ENCODE assay signal across 29 mouse cellular contexts in the genomic region with DNA sequence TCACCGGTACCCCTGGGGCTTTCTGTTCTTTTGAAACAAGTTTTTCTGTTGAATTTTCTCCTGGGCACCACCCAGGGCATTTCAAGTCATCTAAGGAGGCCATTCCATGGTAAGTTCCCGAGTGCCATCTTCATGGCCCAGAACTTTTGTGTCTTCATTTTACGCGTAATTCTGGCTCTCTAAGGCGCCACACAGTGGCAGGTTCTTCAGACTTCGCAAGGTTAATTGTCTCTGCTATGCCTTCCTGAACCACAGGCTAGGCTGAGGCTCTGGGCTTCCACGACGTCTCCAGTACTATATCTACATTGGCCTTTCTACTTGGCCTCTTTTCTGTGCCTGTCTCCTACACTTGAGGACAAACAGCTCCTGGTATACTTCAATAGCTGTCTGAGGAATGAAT. TPM values are rescaled to one million over a fixed set of nuclear protein-coding genes. Genes with fewer than 3 reads are reported as not detected.
DNase-seq lines count a peak whose midpoint lies in the region; ATAC-seq and TF ChIP-seq lines count a peak whose summit lies in the region.
"Had no signal": no experiment of that assay in that cellular context is flagged by ENCODE, and none has a peak within 500 bp of the region (broad histone marks: within the 10 kb centered on the region; RNA-seq: fewer than 3 reads in every experiment).

No protein-coding gene starts in this region.

- TF ChIP-seq EP300 in lung, postnatal 0 days (IDR thresholded peaks at IDR 0.05) = no peak

- H3K27me3 ChIP-seq in kidney, postnatal 0 days (ENCODE audit: insufficient read depth, low read length) = no peaks in the 10 kb centered on the region
- no peaks in the 10 kb centered on the region for H3K27me3 ChIP-seq in lung, postnatal 0 days (replicated peaks; ENCODE audit: insufficient read depth, low read length)
- H3K27me3 ChIP-seq: heart, embryonic 13.5 days; hindbrain, embryonic 12.5 days; kidney, embryonic 15.5 days; limb, embryonic 15.5 days; megakaryocyte, embryonic 14.5 days; stomach, embryonic 15.5 days had no signal

- H3K9me3 ChIP-seq in kidney, postnatal 0 days (replicated peaks; ENCODE audit: low read length) = no peaks in the 10 kb centered on the region
- no peaks in the 10 kb centered on the region for H3K9me3 ChIP-seq in lung, postnatal 0 days (ENCODE audit: low read length)
- H3K9me3 ChIP-seq: forebrain, embryonic 10.5 days; heart, embryonic 13.5 days; hindbrain, embryonic 12.5 days; kidney, embryonic 15.5 days; limb, embryonic 15.5 days; liver, embryonic 15.5 days; megakaryocyte, embryonic 14.5 days; stomach, embryonic 15.5 days had no signal

- peak; percentile 16; the same call in 1 of the 2 replicates for TF ChIP-seq CTCF in kidney, postnatal 0 days (IDR thresholded peaks at IDR 0.05; ENCODE audit: low read depth)
- no peak for TF ChIP-seq CTCF in lung, postnatal 0 days (IDR thresholded peaks at IDR 0.05)

- H3K36me3 ChIP-seq in kidney, postnatal 0 days (ENCODE audit: insufficient read depth, low read length) = no peaks in the 10 kb centered on the region
- no peaks in the 10 kb centered on the region for H3K36me3 ChIP-seq in lung, postnatal 0 days (ENCODE audit: insufficient read depth, low read length)
- H3K36me3 ChIP-seq: forebrain, embryonic 10.5 days; heart, embryonic 13.5 days; kidney, embryonic 15.5 days; limb, embryonic 15.5 days; liver, embryonic 15.5 days; stomach, embryonic 15.5 days had no signal

- ATAC-seq in kidney, postnatal 0 days (replicated peaks; ENCODE audit: low FRiP score, low read depth) = no peak
- peak; percentile 7 for ATAC-seq in CD4-positive, CD25-positive, alpha-beta regulatory T cell, adult 4 months
- ATAC-seq in lung, postnatal 0 days = no peak
- ATAC-seq: forebrain, embryonic 16.5 days had no signal

- 67% methylated on average over 8 of the region's 8 CpGs for WGBS in kidney, postnatal 0 days
- whole genome bisulfite sequencing in lung, postnatal 0 days = 66% methylated on average over 8 of the region's 8 CpGs

- DNase-seq in kidney, postnatal 0 days (ENCODE audit: low spot score) = no peak
- DNase-seq in kidney, adult 18-20 months = no peak
- peak; percentile 67 for DNase-seq in 416B (ENCODE audit: low read depth)
- DNase-seq in ZHBTc4 (ENCODE audit: low read depth, low spot score) = peak; percentile 69
- DNase-seq in urinary bladder, postnatal 10 days (ENCODE audit: low spot score) = no peak
- no peak for DNase-seq in lung, postnatal 0 days (ENCODE audit: low spot score)
- DNase-seq in adipocyte (ENCODE audit: low spot score) = no peak
- DNase-seq: adrenal gland, postnatal 25 days; B cell, adult 2 months; cerebellum, adult 11 months; cerebellum, postnatal 10 days; gastrocnemius, postnatal 14 days; heart, adult 18-20 months; kidney, postnatal 4 days; lung, postnatal 10 days; thymus, adult 18-20 months; thymus, postnatal 36 days had no signal

- no peak overlapping the region for H3K9ac ChIP-seq in kidney, postnatal 0 days (ENCODE audit: low read depth, low read length)
- H3K9ac ChIP-seq in lung, postnatal 0 days (replicated peaks; ENCODE audit: low read depth) = no peak overlapping the region
- H3K9ac ChIP-seq: heart, embryonic 13.5 days; hindbrain, embryonic 12.5 days; kidney, embryonic 15.5 days; limb, embryonic 15.5 days; liver, embryonic 15.5 days; stomach, embryonic 15.5 days had no signal

- H3K4me1 ChIP-seq in kidney, postnatal 0 days (replicated peaks; ENCODE audit: insufficient read depth, low read length) = no peaks in the 10 kb centered on the region
- H3K4me1 ChIP-seq in lung, postnatal 0 days (ENCODE audit: insufficient read depth, low read depth, low read length) = no peaks in the 10 kb centered on the region
- H3K4me1 ChIP-seq: limb, embryonic 15.5 days had no signal

- no peak overlapping the region for H3K27ac ChIP-seq in kidney, postnatal 0 days
- H3K27ac ChIP-seq in lung, postnatal 0 days (ENCODE audit: low read length) = no peak overlapping the region
- H3K27ac ChIP-seq: forebrain, embryonic 10.5 days; heart, embryonic 13.5 days; hindbrain, embryonic 12.5 days; kidney, embryonic 15.5 days; limb, embryonic 15.5 days; liver, embryonic 15.5 days; stomach, embryonic 15.5 days had no signal

- H3K4me3 ChIP-seq in kidney, postnatal 0 days (replicated peaks; ENCODE audit: low read depth, low read length) = no peak overlapping the region
- no peak overlapping the region for H3K4me3 ChIP-seq in lung, postnatal 0 days (ENCODE audit: low read depth, low read length)
- H3K4me3 ChIP-seq: forebrain, embryonic 10.5 days; heart, embryonic 13.5 days; hindbrain, embryonic 12.5 days; kidney, embryonic 15.5 days; limb, embryonic 15.5 days; liver, embryonic 15.5 days; megakaryocyte, embryonic 14.5 days; stomach, embryonic 15.5 days had no signal

- H3K4me2 ChIP-seq in kidney, postnatal 0 days (ENCODE audit: low read length) = no peak overlapping the region
- H3K4me2 ChIP-seq in lung, postnatal 0 days (replicated peaks; ENCODE audit: low read depth, low read length) = no peak overlapping the region
- H3K4me2 ChIP-seq: heart, embryonic 13.5 days; hindbrain, embryonic 12.5 days; kidney, embryonic 15.5 days; limb, embryonic 15.5 days; liver, embryonic 15.5 days; stomach, embryonic 15.5 days had no signal

RNA-seq across cellular contexts. Expression of a gene that starts 12.8 kb away (rescaled TPM):
- polyA plus RNA-seq in kidney, postnatal 0 days (2015; fragmentation: Nextera tagmentation; extraction: Ambion mirVana) = 19.9 and 20.5 TPM in 2 replicates
- polyA plus RNA-seq in CD4-positive, CD25-positive, alpha-beta regulatory T cell, adult 4 months (2017; shearing (Covaris generic)) = 10 to 100 TPM; 33.6 to 42.7 TPM
- polyA plus RNA-seq in lung, postnatal 0 days (2015; fragmentation: Nextera tagmentation; extraction: Ambion mirVana) = 13.2 and 13.7 TPM in 2 replicates

RNA-seq across cellular contexts. Expression of a gene that starts 14.6 kb away (rescaled TPM):
- not detected in 2 replicates for polyA plus RNA-seq in kidney, postnatal 0 days (2015; fragmentation: Nextera tagmentation; extraction: Ambion mirVana)
- polyA plus RNA-seq in CD4-positive, CD25-positive, alpha-beta regulatory T cell, adult 4 months (2017; shearing (Covaris generic)) = 10 to 100 TPM in 1 of 2 experiments, not detected in 1; 14.2 TPM
- polyA plus RNA-seq in lung, postnatal 0 days (2015; fragmentation: Nextera tagmentation; extraction: Ambion mirVana) = not detected in 2 replicates
- polyA plus RNA-seq: embryonic facial prominence, embryonic 11.5 days; forebrain, embryonic 16.5 days; heart, embryonic 13.5 days; hindbrain, embryonic 12.5 days; intestine, embryonic 14.5 days; kidney, embryonic 15.5 days; limb, embryonic 15.5 days; liver, embryonic 15.5 days; stomach, embryonic 15.5 days had no signal

RNA-seq across cellular contexts. Expression of a gene that starts 34.0 kb away (rescaled TPM):
- polyA plus RNA-seq in kidney, postnatal 0 days (2015; fragmentation: Nextera tagmentation; extraction: Ambion mirVana) = 116 and 118 TPM in 2 replicates
- 10 to 100 TPM; 80.4 to 96.5 TPM for polyA plus RNA-seq in CD4-positive, CD25-positive, alpha-beta regulatory T cell, adult 4 months (2017; shearing (Covaris generic))
- polyA plus RNA-seq in lung, postnatal 0 days (2015; fragmentation: Nextera tagmentation; extraction: Ambion mirVana) = 113 and 115 TPM in 2 replicates

RNA-seq across cellular contexts. Expression of a gene that starts 43.1 kb away (rescaled TPM):
- 53.5 and 62.7 TPM in 2 replicates for polyA plus RNA-seq in kidney, postnatal 0 days (2015; fragmentation: Nextera tagmentation; extraction: Ambion mirVana)
- polyA plus RNA-seq in CD4-positive, CD25-positive, alpha-beta regulatory T cell, adult 4 months (2017; shearing (Covaris generic)) = 10 to 100 TPM; 18.3 to 21.5 TPM
- polyA plus RNA-seq in lung, postnatal 0 days (2015; fragmentation: Nextera tagmentation; extraction: Ambion mirVana) = 34.7 and 36.1 TPM in 2 replicates

RNA-seq across cellular contexts. Expression of a gene that starts 47.5 kb away (rescaled TPM):
- 6.7 and 7.4 TPM in 2 replicates for polyA plus RNA-seq in kidney, postnatal 0 days (2015; fragmentation: Nextera tagmentation; extraction: Ambion mirVana)
- under 1 TPM in 1 of 2 experiments, not detected in 1; 0.13 TPM for polyA plus RNA-seq in CD4-positive, CD25-positive, alpha-beta regulatory T cell, adult 4 months (2017; shearing (Covaris generic))
- polyA plus RNA-seq in lung, postnatal 0 days (2015; fragmentation: Nextera tagmentation; extraction: Ambion mirVana) = 3.0 and 3.9 TPM in 2 replicates

Comparison
In these comparisons a context has a peak if more than half of its experiments do, and no peak if none do; other contexts are left out.
1. DNase-seq: peak in 416B (single experiment) and ZHBTc4 (single experiment); none in kidney, postnatal 0 days (single experiment), kidney, adult 18-20 months (single experiment), urinary bladder, postnatal 10 days (single experiment), lung, postnatal 0 days (single experiment) and adipocyte (single experiment).